ENCODE assay signal across 8 mouse cellular contexts in genomic region chr13:46725227-46725626, GRCm38 (mm10). TPM values are rescaled to one million over a fixed set of nuclear protein-coding genes. Genes with fewer than 3 reads are reported as not detected.
A peak's percentile ranks its signal among the peaks of the same experiment; 100 is the strongest.
DNase-seq lines count a peak whose midpoint lies in the region; ATAC-seq and TF ChIP-seq lines count a peak whose summit lies in the region.

No protein-coding gene starts in this region.

- H3K9me3 ChIP-seq in lung, embryonic 16.5 days (ENCODE audit: control insufficient read depth, low read length): no peaks in the 10 kb centered on the region
- no peaks in the 10 kb centered on the region for H3K9me3 ChIP-seq in hindbrain, embryonic 13.5 days
- H3K9me3 ChIP-seq in midbrain, embryonic 13.5 days: no peaks in the 10 kb centered on the region

- H3K4me3 ChIP-seq in lung, embryonic 16.5 days (ENCODE audit: low read length): peak overlapping the region; percentile 27
- H3K4me3 ChIP-seq in bone marrow macrophage, adult 2 months (ENCODE audit: insufficient read depth, low read length): peak overlapping the region; percentile 43
- 0 out of 2 replicates have a peak overlapping the region, but pooled peaks have one; percentile 9 for H3K4me3 ChIP-seq in hindbrain, embryonic 13.5 days
- H3K4me3 ChIP-seq in midbrain, embryonic 13.5 days (replicated peaks): peak overlapping the region; percentile 8

- H3K4me2 ChIP-seq in lung, embryonic 16.5 days (ENCODE audit: low read depth, low read length): peak overlapping the region; percentile 39
- H3K4me2 ChIP-seq in hindbrain, embryonic 13.5 days: peak overlapping the region; percentile 89
- peak overlapping the region; percentile 39 for H3K4me2 ChIP-seq in midbrain, embryonic 13.5 days (replicated peaks)

- H3K4me1 ChIP-seq in lung, embryonic 16.5 days (replicated peaks; ENCODE audit: control insufficient read depth, insufficient read depth, low read length): peaks cover 21% of the 10 kb centered on the region
- peaks cover 15% of the 10 kb centered on the region for H3K4me1 ChIP-seq in bone marrow macrophage, adult 2 months (ENCODE audit: control insufficient read depth, insufficient read depth, low read length)
- peaks cover 26% of the 10 kb centered on the region for H3K4me1 ChIP-seq in hindbrain, embryonic 13.5 days (replicated peaks)
- peaks cover 29% of the 10 kb centered on the region for H3K4me1 ChIP-seq in midbrain, embryonic 13.5 days (replicated peaks)

- peak overlapping the region; percentile 32; the same call in 1 of the 2 replicates for H3K9ac ChIP-seq in lung, embryonic 16.5 days (ENCODE audit: low read length)
- H3K9ac ChIP-seq in hindbrain, embryonic 13.5 days: no peak overlapping the region
- H3K9ac ChIP-seq in midbrain, embryonic 13.5 days (replicated peaks): no peak overlapping the region

- no peak for TF ChIP-seq CTCF in bone marrow macrophage, adult 2 months (IDR thresholded peaks at IDR 0.05; ENCODE audit: low read depth, low read length)

- TF ChIP-seq POLR2A in bone marrow macrophage, adult 2 months (IDR thresholded peaks at IDR 0.05; ENCODE audit: borderline replicate concordance, low read depth, low read length): no peak

- no peak overlapping the region for H3K27ac ChIP-seq in lung, embryonic 16.5 days (ENCODE audit: low read length)
- no peak overlapping the region for H3K27ac ChIP-seq in bone marrow macrophage, adult 2 months (ENCODE audit: insufficient read depth, low read depth, low read length)
- no peak overlapping the region for H3K27ac ChIP-seq in hindbrain, embryonic 13.5 days
- no peak overlapping the region for H3K27ac ChIP-seq in midbrain, embryonic 13.5 days

- ATAC-seq in lung, embryonic 16.5 days (ENCODE audit: low read depth): no peak
- no peak for ATAC-seq in hindbrain, embryonic 13.5 days (ENCODE audit: low FRiP score)
- ATAC-seq in midbrain, embryonic 13.5 days: no peak

- WGBS in lung, embryonic 16.5 days: 21% methylated on average over 2 of the region's 2 CpGs
- WGBS in hindbrain, embryonic 13.5 days: 36% methylated on average over 2 of the region's 2 CpGs
- 25% methylated on average over 2 of the region's 2 CpGs for WGBS in midbrain, embryonic 13.5 days

- no peaks in the 10 kb centered on the region for H3K36me3 ChIP-seq in lung, embryonic 16.5 days (ENCODE audit: control insufficient read depth, insufficient read depth, low read length)
- H3K36me3 ChIP-seq in hindbrain, embryonic 13.5 days: no peaks in the 10 kb centered on the region
- no peaks in the 10 kb centered on the region for H3K36me3 ChIP-seq in midbrain, embryonic 13.5 days

- DNase-seq in lung, postnatal 25 days (ENCODE audit: low spot score): no peak
- no peak for DNase-seq in left cerebral cortex, adult 8-10 months (ENCODE audit: low spot score in 2 of 2)
- DNase-seq in right cerebral cortex, adult 2 months (ENCODE audit: low spot score in 2 of 2): no peak
- no peak for DNase-seq in T-cell, adult 2 months (ENCODE audit: low spot score)

- H3K27me3 ChIP-seq in lung, embryonic 16.5 days (ENCODE audit: control insufficient read depth, insufficient read depth, low read depth, low read length): no peaks in the 10 kb centered on the region
- H3K27me3 ChIP-seq in hindbrain, embryonic 13.5 days: no peaks in the 10 kb centered on the region
- no peaks in the 10 kb centered on the region for H3K27me3 ChIP-seq in midbrain, embryonic 13.5 days

RNA-seq across cellular contexts. Expression of gene Nup153, which starts 2.5 kb away (rescaled TPM):
- 18.1 and 20.6 TPM in 2 replicates for polyA plus RNA-seq in lung, embryonic 16.5 days (2015; fragmentation: Nextera tagmentation; extraction: Ambion mirVana)
- polyA plus RNA-seq in bone marrow macrophage, adult 2 months (2012; ENCODE audit: insufficient read depth, insufficient read length, missing spikeins): 33.9 and 37.6 TPM in 2 replicates
- polyA plus RNA-seq in hindbrain, embryonic 13.5 days (2015; fragmentation: Nextera tagmentation; extraction: Ambion mirVana): 19.8 and 20.4 TPM in 2 replicates
- 21.9 and 22.4 TPM in 2 replicates for polyA plus RNA-seq in midbrain, embryonic 13.5 days (2015; fragmentation: Nextera tagmentation; extraction: Ambion mirVana)
- 10 to 100 TPM; 47.2 to 54.8 (median 50.0) TPM for total RNA-seq in left cerebral cortex, adult 8-10 months (2022)

RNA-seq across cellular contexts. Expression of gene Fam8a1, which starts 55.9 kb away (rescaled TPM):
- polyA plus RNA-seq in lung, embryonic 16.5 days (2015; fragmentation: Nextera tagmentation; extraction: Ambion mirVana): 6.7 and 7.5 TPM in 2 replicates
- 16.0 and 17.4 TPM in 2 replicates for polyA plus RNA-seq in bone marrow macrophage, adult 2 months (2012; ENCODE audit: insufficient read depth, insufficient read length, missing spikeins)
- polyA plus RNA-seq in hindbrain, embryonic 13.5 days (2015; fragmentation: Nextera tagmentation; extraction: Ambion mirVana): 17.6 and 17.9 TPM in 2 replicates
- polyA plus RNA-seq in midbrain, embryonic 13.5 days (2015; fragmentation: Nextera tagmentation; extraction: Ambion mirVana): 18.8 and 22.7 TPM in 2 replicates
- 10 to 100 TPM; 79.0 to 84.9 (median 81.5) TPM for total RNA-seq in left cerebral cortex, adult 8-10 months (2022)

Comparison
In these comparisons a context has a peak if more than half of its experiments do, and no peak if none do; other contexts are left out.
1. H3K4me2 ChIP-seq: peak in every context shown above with its lines; median percentile 89 in hindbrain, embryonic 13.5 days; 39 in lung, embryonic 16.5 days; 39 in midbrain, embryonic 13.5 days.